Mouse (Mus musculus) left cerebral cortex, adult 11 months (tissue): ENCODE results near the gene Kcnn3.
A peak's percentile ranks its signal among the peaks of the same experiment; 100 is the strongest.

Experiments used
- DNase-seq: peaks from one replicate; pipeline ENCODE4 v3.0.0; 2022; ENCODE audit warnings: low spot score

Kcnn3 gene

GRCm38 (mm10) chr3:89519894-89520293, at the start of gene Kcnn3:
Gene Kcnn3, plus strand, starts transcription at chr3:89520164.
- DNase-seq, result peak; percentile 87

- DNase-seq, result no peak
Measured at GRCm38 (mm10) chr3:89472280-89472679, 47.7 kb upstream of the Kcnn3 start.

GRCm38 (mm10) chr3:89473838-89474237, 46.1 kb upstream of the Kcnn3 start:
- DNase-seq, result no peak

- no peak for DNase-seq
Measured at GRCm38 (mm10) chr3:89479055-89479454, 40.9 kb upstream of the Kcnn3 start.

- DNase-seq, result no peak
Measured at GRCm38 (mm10) chr3:89481488-89481887, 38.5 kb upstream of the Kcnn3 start.

GRCm38 (mm10) chr3:89482249-89482648, 37.7 kb upstream of the Kcnn3 start:
- no peak for DNase-seq

GRCm38 (mm10) chr3:89484766-89485524, 35.0 kb upstream of the Kcnn3 start:
- DNase-seq, result peak; percentile 9

GRCm38 (mm10) chr3:89486111-89486510, 33.9 kb upstream of the Kcnn3 start:
- no peak for DNase-seq

- DNase-seq, result no peak
Measured at GRCm38 (mm10) chr3:89486916-89487702, 32.9 kb upstream of the Kcnn3 start.

GRCm38 (mm10) chr3:89490790-89491189, 29.2 kb upstream of the Kcnn3 start:
- no peak for DNase-seq

GRCm38 (mm10) chr3:89491559-89491958, 28.4 kb upstream of the Kcnn3 start:
- no peak for DNase-seq

GRCm38 (mm10) chr3:89492701-89493151, 27.2 kb upstream of the Kcnn3 start:
- DNase-seq, result no peak

- no peak for DNase-seq
Measured at GRCm38 (mm10) chr3:89494630-89495029, 25.3 kb upstream of the Kcnn3 start.

GRCm38 (mm10) chr3:89496366-89496765, 23.6 kb upstream of the Kcnn3 start:
- no peak for DNase-seq

GRCm38 (mm10) chr3:89499696-89500095, 20.3 kb upstream of the Kcnn3 start:
- no peak for DNase-seq

GRCm38 (mm10) chr3:89501486-89501885, 18.5 kb upstream of the Kcnn3 start:
- no peak for DNase-seq

GRCm38 (mm10) chr3:89502551-89502950, 17.4 kb upstream of the Kcnn3 start:
- no peak for DNase-seq

- no peak for DNase-seq
Measured at GRCm38 (mm10) chr3:89508041-89508440, 11.9 kb upstream of the Kcnn3 start.

- no peak for DNase-seq
Measured at GRCm38 (mm10) chr3:89510979-89511378, 9.0 kb upstream of the Kcnn3 start.

- no peak for DNase-seq
Measured at GRCm38 (mm10) chr3:89511400-89511799, 8.6 kb upstream of the Kcnn3 start.

- no peak for DNase-seq
Measured at GRCm38 (mm10) chr3:89512225-89512624, 7.7 kb upstream of the Kcnn3 start.

- DNase-seq, result no peak
Measured at GRCm38 (mm10) chr3:89515444-89515843, 4.5 kb upstream of the Kcnn3 start.

GRCm38 (mm10) chr3:89516321-89516720, 3.6 kb upstream of the Kcnn3 start:
- DNase-seq, result no peak
